Mouse (Mus musculus) heart, embryonic 16.5 days (tissue): ENCODE measurements around the gene Gm9936. TPM values are rescaled to one million over a fixed set of nuclear protein-coding genes. Genes with fewer than 3 reads are reported as not detected.
A peak's percentile ranks its signal among the peaks of the same experiment; 100 is the strongest.
"Not testable (repeated sequence)": the region's sequence is repeated elsewhere in the genome, so short reads cannot be mapped to it uniquely, and the experiment has no call there.

Experiments used
- ATAC-seq: fragments of 200-750 bp; cut with Nextera tagmentation; replicated peaks from 2 replicates; pipeline ENCODE4 v1.8.0; 2017; ENCODE audit warnings: moderate number of reproducible peaks; ENCODE audit not compliant: insufficient read depth, low FRiP score; ENCODE audit errors: extremely low read depth
- H3K27ac ChIP-seq: fragments of 300-500 bp; sonication (generic); 2 replicates; pipeline ENCODE4 v1.5.1; 2014; ENCODE audit warnings: mild to moderate bottlenecking, low read length, control low read depth, moderate library complexity
- H3K27me3 ChIP-seq: fragments of 300-500 bp; sonication (generic); 2 replicates; pipeline ENCODE4 v1.6.1; 2014; ENCODE audit warnings: low read length, mixed read lengths; ENCODE audit not compliant: control insufficient read depth, insufficient read depth
- H3K36me3 ChIP-seq: fragments of 300-500 bp; sonication (generic); 2 replicates; pipeline ENCODE4 v1.6.1; 2014; ENCODE audit not compliant: control insufficient read depth, insufficient read depth
- H3K4me1 ChIP-seq: fragments of 300-500 bp; sonication (generic); 2 replicates; pipeline ENCODE4 v1.6.1; 2014; ENCODE audit warnings: low read length, mixed read lengths; ENCODE audit not compliant: control insufficient read depth, insufficient read depth
- H3K4me2 ChIP-seq: fragments of 300-500 bp; sonication (generic); 2 replicates; pipeline ENCODE4 v1.6.1; 2014; ENCODE audit warnings: low read depth, mild to moderate bottlenecking, control low read depth, low read length
- H3K4me3 ChIP-seq: fragments of 300-500 bp; sonication (generic); 2 replicates; pipeline ENCODE4 v1.5.1; 2014; ENCODE audit warnings: mild to moderate bottlenecking, control low read depth, low read length
- H3K9ac ChIP-seq: fragments of 300-500 bp; sonication (generic); 2 replicates; pipeline ENCODE4 v1.6.1; 2014; ENCODE audit warnings: low read length, control low read depth
- H3K9me3 ChIP-seq: fragments of 300-500 bp; sonication (generic); replicated peaks from 2 replicates; pipeline ENCODE4 v1.6.1; 2016; ENCODE audit warnings: low read length; ENCODE audit not compliant: control insufficient read depth
- WGBS: fragments of 180-500 bp; shearing (Covaris S2); extraction: QIAGEN DNeasy Blood & Tissue Kit; methylation state at CpG from one replicate; pipeline ENCODE4 v1.1.7; 2014; 5-methylcytosine and 5-hydroxymethylcytosine counted together
- polyA plus RNA-seq: library from polyadenylated mRNA; unstranded; fragments of >200 nt; fragmentation: Nextera tagmentation; extraction: Ambion mirVana; gene quantifications from 2 replicates; pipeline ENCODE4 v1.2.1, GENCODE M21; 2015

The Gm9936 gene
- polyA plus RNA-seq, 1 experiment from 2014 or later = not detected

- not testable (repeated sequence) for H3K27me3 ChIP-seq, ATAC-seq, H3K36me3 ChIP-seq, H3K27ac ChIP-seq, H3K4me2 ChIP-seq, H3K9me3 ChIP-seq, H3K4me3 ChIP-seq, H3K9ac ChIP-seq, H3K4me1 ChIP-seq
- WGBS = 73% methylated on average over 6 of the region's 7 CpGs
Observed at GRCm38 (mm10) chr5:114882319-114882718, 23.8 kb upstream of the Gm9936 start.

- H3K27me3 ChIP-seq = peaks cover 6% of the 10 kb centered on the region
- H3K27ac ChIP-seq = no peak overlapping the region
- H3K36me3 ChIP-seq = no peaks in the 10 kb centered on the region
- no peaks in the 10 kb centered on the region for H3K4me1 ChIP-seq
- 37% methylated on average over 13 of the region's 13 CpGs for WGBS
- H3K9ac ChIP-seq = no peak overlapping the region
- no peak overlapping the region for H3K4me3 ChIP-seq
- no peak overlapping the region for H3K4me2 ChIP-seq
- no peak; the same call in 1 of the 2 replicates for ATAC-seq
- no peaks in the 10 kb centered on the region for H3K9me3 ChIP-seq
Observed at GRCm38 (mm10) chr5:114879399-114879798, 20.9 kb upstream of the Gm9936 start.

- Histone ChIP-seq H3K4me1 (no peaks in the 10 kb centered on the region), H3K4me2 (no peak overlapping the region), H3K36me3 (no peaks in the 10 kb centered on the region), H3K27ac (no peak overlapping the region), H3K4me3 (no peak overlapping the region), H3K9ac (no peak overlapping the region), H3K9me3 (no peaks in the 10 kb centered on the region), H3K27me3 (peaks cover 5% of the 10 kb centered on the region)
- WGBS = 80% methylated on average over 7 of the region's 7 CpGs
- no peak for ATAC-seq
Observed at GRCm38 (mm10) chr5:114877487-114877886, 19.0 kb upstream of the Gm9936 start.

- WGBS = 59% methylated on average over 6 of the region's 6 CpGs
- no peak overlapping the region for H3K9ac ChIP-seq
- ATAC-seq = no peak
- H3K27me3 ChIP-seq = peaks cover 4% of the 10 kb centered on the region
- no peak overlapping the region for H3K4me3 ChIP-seq
- H3K9me3 ChIP-seq = no peaks in the 10 kb centered on the region
- no peaks in the 10 kb centered on the region for H3K4me1 ChIP-seq
- no peak overlapping the region for H3K4me2 ChIP-seq
- H3K36me3 ChIP-seq = no peaks in the 10 kb centered on the region
- no peak overlapping the region for H3K27ac ChIP-seq
Observed at GRCm38 (mm10) chr5:114876331-114876730, 17.8 kb upstream of the Gm9936 start.

- H3K9me3 ChIP-seq = no peaks in the 10 kb centered on the region
- ATAC-seq = no peak
- H3K4me3 ChIP-seq = no peak overlapping the region
- H3K27me3 ChIP-seq = peaks cover 4% of the 10 kb centered on the region
- no peaks in the 10 kb centered on the region for H3K36me3 ChIP-seq
- no peak overlapping the region for H3K27ac ChIP-seq
- no peaks in the 10 kb centered on the region for H3K4me1 ChIP-seq
- peak overlapping the region; percentile 41 for H3K4me2 ChIP-seq
- 38% methylated on average over 6 of the region's 6 CpGs for WGBS
- H3K9ac ChIP-seq = no peak overlapping the region
Observed at GRCm38 (mm10) chr5:114875858-114876257, 17.4 kb upstream of the Gm9936 start.

- WGBS = 86% methylated on average over 12 of the region's 12 CpGs
- Histone ChIP-seq H3K27ac (no peak overlapping the region), H3K4me3 (no peak overlapping the region), H3K27me3 (peaks cover 2% of the 10 kb centered on the region), H3K9ac (no peak overlapping the region), H3K4me1 (no peaks in the 10 kb centered on the region), H3K9me3 (peaks cover 16% of the 10 kb centered on the region), H3K4me2 (no peak overlapping the region), H3K36me3 (no peaks in the 10 kb centered on the region)
- no peak for ATAC-seq
Observed at GRCm38 (mm10) chr5:114865279-114865678, 6.8 kb upstream of the Gm9936 start.

- Histone ChIP-seq H3K36me3 (no peaks in the 10 kb centered on the region), H3K27ac (no peak overlapping the region), H3K4me1 (no peaks in the 10 kb centered on the region), H3K27me3 (peaks cover 2% of the 10 kb centered on the region), H3K9ac (no peak overlapping the region), H3K4me3 (no peak overlapping the region), H3K4me2 (no peak overlapping the region), H3K9me3 (peaks cover 16% of the 10 kb centered on the region)
- ATAC-seq = no peak
- WGBS = 72% methylated on average over 7 of the region's 7 CpGs
Observed at GRCm38 (mm10) chr5:114864813-114865212, 6.3 kb upstream of the Gm9936 start.

- H3K36me3 ChIP-seq = no peaks in the 10 kb centered on the region
- ATAC-seq = no peak
- no peak overlapping the region for H3K27ac ChIP-seq
Observed at GRCm38 (mm10) chr5:114861730-114862129, 3.2 kb upstream of the Gm9936 start.

GRCm38 (mm10) chr5:114859253-114859652 lies 771 bp upstream of the Gm9936 start:
- H3K27ac ChIP-seq = no peak overlapping the region
- H3K4me3 ChIP-seq = peak overlapping the region; percentile 31
- no peaks in the 10 kb centered on the region for H3K9me3 ChIP-seq
- ATAC-seq = no peak
- WGBS = 5% methylated on average over 18 of the region's 18 CpGs
- H3K27me3 ChIP-seq = peaks cover 15% of the 10 kb centered on the region
- H3K4me2 ChIP-seq = peak overlapping the region; percentile 60
- no peak overlapping the region for H3K9ac ChIP-seq
- H3K36me3 ChIP-seq = no peaks in the 10 kb centered on the region
- H3K4me1 ChIP-seq = no peaks in the 10 kb centered on the region

More at GRCm38 (mm10) chr5:114861730-114862129, 3.2 kb upstream of the Gm9936 start:
- no peak overlapping the region for H3K4me3 ChIP-seq
- 66% methylated on average over 6 of the region's 6 CpGs for WGBS
- no peak overlapping the region for H3K4me2 ChIP-seq
- H3K9ac ChIP-seq = no peak overlapping the region
- no peaks in the 10 kb centered on the region for H3K4me1 ChIP-seq
- H3K9me3 ChIP-seq = no peaks in the 10 kb centered on the region
- peaks cover 15% of the 10 kb centered on the region for H3K27me3 ChIP-seq

GRCm38 (mm10) chr5:114853364-114853763 lies 5.1 kb downstream of the Gm9936 start, which contains the start of gene 4930519G04Rik:
Gene 4930519G04Rik, plus strand, starts transcription at chr5:114853664.
- 82% methylated on average over 3 of the region's 5 CpGs for WGBS
- H3K9ac ChIP-seq, H3K4me1 ChIP-seq, H3K27ac ChIP-seq, H3K4me2 ChIP-seq, H3K9me3 ChIP-seq, H3K36me3 ChIP-seq, H3K27me3 ChIP-seq, ATAC-seq, H3K4me3 ChIP-seq: not testable (repeated sequence)
